Mouse (Mus musculus) ES-Bruce4 (cell line): ENCODE data around the gene Trim71. TPM values are rescaled to one million over a fixed set of nuclear protein-coding genes. Genes with fewer than 3 reads are reported as not detected.

Source experiments
- H3K27ac ChIP-seq: 2 replicates; pipeline ENCODE4 v1.5.1; 2012; ENCODE audit warnings: low read length, inconsistent platforms; ENCODE audit not compliant: insufficient read depth
- H3K27me3 ChIP-seq: 2 replicates; pipeline ENCODE4 v1.6.1; 2012; ENCODE audit warnings: mild to moderate bottlenecking, low read length, inconsistent platforms; ENCODE audit not compliant: control insufficient read depth, poor library complexity, insufficient read depth, severe bottlenecking
- H3K36me3 ChIP-seq: 2 replicates; pipeline ENCODE4 v1.6.1; 2012; ENCODE audit warnings: inconsistent platforms, mild to moderate bottlenecking, low read length, moderate library complexity; ENCODE audit not compliant: control insufficient read depth, poor library complexity, insufficient read depth, severe bottlenecking
- H3K4me1 ChIP-seq: one replicate; pipeline ENCODE4 v1.8.1; 2011; ENCODE audit warnings: low read length; ENCODE audit not compliant: control insufficient read depth, insufficient read depth
- H3K4me3 ChIP-seq: 2 replicates; pipeline ENCODE4 v1.5.1; 2011; ENCODE audit warnings: low read depth, mild to moderate bottlenecking, low read length
- H3K9ac ChIP-seq: 2 replicates; pipeline ENCODE4 v1.6.1; 2012; ENCODE audit warnings: low read depth, mild to moderate bottlenecking, inconsistent platforms; ENCODE audit not compliant: poor library complexity, severe bottlenecking
- H3K9me3 ChIP-seq: replicated peaks from 2 replicates; pipeline ENCODE4 v1.6.1; 2012; ENCODE audit warnings: mild to moderate bottlenecking, low read length, inconsistent platforms; ENCODE audit not compliant: control insufficient read depth, poor library complexity, insufficient read depth, severe bottlenecking
- CTCF ChIP-seq: IDR thresholded peaks from one replicate; pipeline ENCODE4 v1.8.1; 2011; ENCODE audit warnings: low read depth, low read length
- EP300 ChIP-seq: IDR thresholded peaks from 2 replicates; pipeline ENCODE4 v1.6.1; 2011; ENCODE audit warnings: low read depth, low read length; ENCODE audit not compliant: insufficient read depth
- POLR2A ChIP-seq: IDR thresholded peaks from one replicate; pipeline ENCODE4 v1.8.1; 2011; ENCODE audit warnings: low read length; ENCODE audit not compliant: insufficient read depth
- polyA plus RNA-seq: library from polyadenylated mRNA; stranded (reverse); fragments of >200 nt; gene quantifications from 2 replicates; pipeline ENCODE4 v1.2.4, GENCODE M21; 2011; ENCODE audit warnings: low read depth; ENCODE audit not compliant: missing spikeins, insufficient read depth, insufficient read length

The Trim71 gene
- polyA plus RNA-seq, 1 experiment = 120 TPM

DNA sequence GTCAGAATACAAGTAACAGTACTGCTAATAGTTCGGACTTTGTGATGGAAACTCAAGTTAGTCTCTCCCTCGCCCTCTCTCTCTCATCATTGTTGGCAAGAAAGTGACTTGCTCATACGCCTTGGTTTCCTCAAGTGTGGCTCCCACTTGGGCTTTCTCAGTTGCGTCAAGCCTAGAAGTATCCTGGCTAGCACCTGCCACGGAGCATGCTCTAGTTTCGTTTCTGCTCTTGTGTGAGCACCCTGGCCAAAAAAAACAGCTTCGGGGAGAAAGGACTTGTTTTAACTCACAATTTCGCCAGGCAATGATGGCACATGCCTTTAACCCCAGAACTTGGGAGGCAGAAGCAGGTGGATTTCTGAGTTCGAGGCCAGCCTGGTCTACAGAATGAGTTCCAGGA, 87.2 kb downstream of the Trim71 start:
- no peaks in the 10 kb centered on the region for H3K9me3 ChIP-seq
- no peak overlapping the region for H3K4me3 ChIP-seq
- H3K27ac ChIP-seq = no peak overlapping the region
- no peaks in the 10 kb centered on the region for H3K27me3 ChIP-seq
- no peaks in the 10 kb centered on the region for H3K4me1 ChIP-seq
- H3K9ac ChIP-seq = no peak overlapping the region
- no peaks in the 10 kb centered on the region; the same call in 1 of the 2 replicates for H3K36me3 ChIP-seq
- no peak for TF ChIP-seq CTCF
- no peak for TF ChIP-seq POLR2A
- TF ChIP-seq EP300 = no peak

- Histone ChIP-seq H3K4me1 (no peaks in the 10 kb centered on the region), H3K9ac (no peak overlapping the region), H3K27ac (no peak overlapping the region), H3K36me3 (no peaks in the 10 kb centered on the region; the same call in 1 of the 2 replicates), H3K4me3 (no peak overlapping the region), H3K27me3 (no peaks in the 10 kb centered on the region), H3K9me3 (no peaks in the 10 kb centered on the region)
- TF ChIP-seq CTCF = no peak
These were observed 92.3 kb downstream of the Trim71 start for GRCm38 (mm10) chr9:114471892-114472291.

- Histone ChIP-seq H3K27ac (no peak overlapping the region), H3K9me3 (no peaks in the 10 kb centered on the region), H3K36me3 (peaks cover 6% of the 10 kb centered on the region; the same call in 1 of the 2 replicates), H3K9ac (no peak overlapping the region), H3K27me3 (no peaks in the 10 kb centered on the region), H3K4me3 (no peak overlapping the region), H3K4me1 (no peaks in the 10 kb centered on the region)
- TF ChIP-seq EP300 (no peak), CTCF (peak; percentile 51), POLR2A (no peak)
These were observed 95.5 kb downstream of the Trim71 start for GRCm38 (mm10) chr9:114468701-114469100.

- Histone ChIP-seq H3K4me3 (no peak overlapping the region), H3K36me3 (peaks cover 6% of the 10 kb centered on the region; the same call in 1 of the 2 replicates), H3K27me3 (no peaks in the 10 kb centered on the region), H3K4me1 (no peaks in the 10 kb centered on the region), H3K27ac (no peak overlapping the region), H3K9me3 (no peaks in the 10 kb centered on the region), H3K9ac (no peak overlapping the region)
- TF ChIP-seq POLR2A = no peak
- TF ChIP-seq CTCF = no peak
- TF ChIP-seq EP300 = no peak
These were observed 96.0 kb downstream of the Trim71 start for GRCm38 (mm10) chr9:114468217-114468616.

DNA sequence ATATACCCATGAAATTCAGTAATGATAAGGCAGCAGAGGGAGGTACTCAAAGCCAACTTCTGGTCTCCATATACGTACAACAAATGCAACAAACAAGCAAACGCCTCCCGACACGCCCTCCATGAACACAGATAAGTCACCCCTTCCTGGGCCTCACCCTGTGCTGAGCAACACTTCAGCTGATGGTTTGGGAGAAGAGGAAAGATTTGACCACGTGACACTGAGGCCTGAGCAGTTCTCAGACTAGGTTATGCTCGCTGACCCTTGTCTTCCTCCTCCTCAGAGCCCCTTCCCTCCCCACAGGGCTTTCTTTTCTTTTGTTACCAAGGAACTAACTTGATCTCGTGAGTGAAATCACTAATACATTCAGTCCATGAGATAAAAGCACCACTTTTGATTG, 97.3 kb downstream of the Trim71 start:
- H3K27ac ChIP-seq = no peak overlapping the region
- H3K9me3 ChIP-seq = no peaks in the 10 kb centered on the region
- H3K27me3 ChIP-seq = no peaks in the 10 kb centered on the region
- no peak overlapping the region for H3K4me3 ChIP-seq
- peaks cover 6% of the 10 kb centered on the region; the same call in 1 of the 2 replicates for H3K36me3 ChIP-seq
- no peaks in the 10 kb centered on the region for H3K4me1 ChIP-seq
- H3K9ac ChIP-seq = no peak overlapping the region
- TF ChIP-seq CTCF = no peak
- no peak for TF ChIP-seq POLR2A
- no peak for TF ChIP-seq EP300

DNA sequence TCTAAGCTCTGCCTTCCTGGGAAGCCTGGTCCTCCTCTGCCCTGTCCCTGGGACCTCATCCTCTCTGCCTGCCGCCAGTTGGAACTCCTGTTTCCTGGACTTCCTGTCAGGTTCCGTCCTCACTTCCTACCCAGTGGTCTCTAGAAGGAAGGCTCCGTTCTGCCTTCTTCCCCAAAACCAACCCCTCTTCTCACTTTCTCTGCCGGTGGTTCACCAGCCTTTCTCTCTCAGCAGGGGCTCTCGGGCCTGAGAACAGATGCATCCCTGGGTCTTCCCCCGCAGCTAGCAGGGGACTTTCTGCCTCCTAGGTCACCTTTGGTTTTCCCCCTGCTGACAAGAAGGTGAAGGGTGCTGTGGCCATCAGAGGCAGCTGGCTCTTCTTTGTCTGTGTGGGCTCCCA, 98.7 kb downstream of the Trim71 start:
- no peak overlapping the region for H3K27ac ChIP-seq
- peaks cover 6% of the 10 kb centered on the region; the same call in 1 of the 2 replicates for H3K36me3 ChIP-seq
- H3K4me3 ChIP-seq = no peak overlapping the region
- no peaks in the 10 kb centered on the region for H3K9me3 ChIP-seq
- no peaks in the 10 kb centered on the region for H3K27me3 ChIP-seq
- H3K4me1 ChIP-seq = no peaks in the 10 kb centered on the region
- TF ChIP-seq EP300 (no peak), POLR2A (no peak), CTCF (no peak)
- no peak overlapping the region for H3K9ac ChIP-seq
